Mouse (Mus musculus) intestine, embryonic 14.5 days (tissue): ENCODE results near the gene Ehd2. TPM values are rescaled to one million over a fixed set of nuclear protein-coding genes. Genes with fewer than 3 reads are reported as not detected.

Source experiments
- ATAC-seq: fragments of 200-750 bp; cut with Nextera tagmentation; replicated peaks from 2 replicates; pipeline ENCODE4 v1.8.0; 2017; ENCODE audit warnings: low read depth, moderate number of reproducible peaks, moderate TSS enrichment, moderate library complexity; ENCODE audit not compliant: low FRiP score, low TSS enrichment
- DNase-seq: peaks from one replicate; pipeline ENCODE4 v3.0.0-alpha.2; 2018; ENCODE audit warnings: low spot score
- H3K27ac ChIP-seq: fragments of 300-500 bp; sonication (generic); 2 replicates; pipeline ENCODE4 v1.5.1; 2014; ENCODE audit warnings: low read depth, mild to moderate bottlenecking, control low read depth
- H3K27me3 ChIP-seq: fragments of 300-500 bp; sonication (generic); replicated peaks from 2 replicates; pipeline ENCODE4 v1.6.1; 2014; ENCODE audit warnings: low read length, control low read depth; ENCODE audit not compliant: control insufficient read depth, insufficient read depth
- H3K36me3 ChIP-seq: fragments of 300-500 bp; sonication (generic); 2 replicates; pipeline ENCODE4 v1.6.1; 2014; ENCODE audit warnings: low read length, control low read depth; ENCODE audit not compliant: control insufficient read depth, insufficient read depth
- H3K4me1 ChIP-seq: fragments of 300-500 bp; sonication (generic); replicated peaks from 2 replicates; pipeline ENCODE4 v1.6.1; 2014; ENCODE audit warnings: low read length, control low read depth, mixed read lengths; ENCODE audit not compliant: control insufficient read depth, insufficient read depth
- H3K4me2 ChIP-seq: fragments of 300-500 bp; sonication (generic); 2 replicates; pipeline ENCODE4 v1.6.1; 2014; ENCODE audit warnings: low read length
- H3K4me3 ChIP-seq: fragments of 300-500 bp; sonication (generic); 2 replicates; pipeline ENCODE4 v1.5.1; 2014; ENCODE audit warnings: low read depth, low read length, control low read depth, mixed read lengths
- H3K9ac ChIP-seq: fragments of 300-500 bp; sonication (generic); 2 replicates; pipeline ENCODE4 v1.6.1; 2014; ENCODE audit warnings: mild to moderate bottlenecking, low read length
- H3K9me3 ChIP-seq: fragments of 300-500 bp; sonication (generic); 2 replicates; pipeline ENCODE4 v1.6.1; 2016; ENCODE audit warnings: low read length, control low read depth; ENCODE audit not compliant: control insufficient read depth
- WGBS: fragments of 180-500 bp; shearing (Covaris S2); extraction: QIAGEN DNeasy Blood & Tissue Kit; methylation state at CpG from one replicate; pipeline ENCODE4 v1.1.7; 2014; 5-methylcytosine and 5-hydroxymethylcytosine counted together
- polyA plus RNA-seq: library from polyadenylated mRNA; unstranded; fragments of >200 nt; fragmentation: Nextera tagmentation; extraction: Ambion mirVana; gene quantifications from 2 replicates; pipeline ENCODE4 v1.2.1, GENCODE M21; 2014

Ehd2 gene
- polyA plus RNA-seq, 1 experiment from 2014 or later = 38.6 TPM

DNA sequence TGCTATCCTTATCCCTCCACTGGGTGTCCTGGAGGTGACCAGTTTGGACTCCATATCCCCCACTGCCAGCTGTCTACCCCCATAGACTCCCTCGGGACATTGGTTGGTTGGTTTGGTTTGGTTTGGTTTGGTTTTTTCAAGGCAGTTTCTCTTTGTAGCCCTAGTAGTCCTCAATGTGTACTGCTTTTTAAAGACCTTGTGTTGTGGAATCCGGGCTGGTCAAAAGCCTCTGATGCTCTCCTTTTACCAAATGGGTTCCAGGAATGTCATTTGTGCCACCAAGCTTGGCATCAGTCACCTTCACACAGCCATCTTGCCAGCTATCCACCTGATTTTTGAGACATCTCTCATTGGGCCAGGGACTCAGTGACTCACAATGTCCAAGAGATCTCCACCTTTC is 52.6 kb downstream of the Ehd2 start:
- H3K4me1 ChIP-seq = no peaks in the 10 kb centered on the region
- H3K27ac ChIP-seq = no peak overlapping the region
- ATAC-seq = no peak
- DNase-seq = no peak
- H3K27me3 ChIP-seq = no peaks in the 10 kb centered on the region
- peaks cover 28% of the 10 kb centered on the region for H3K36me3 ChIP-seq
- H3K9me3 ChIP-seq = no peaks in the 10 kb centered on the region
- WGBS = 91% methylated on average over 2 of the region's 2 CpGs
- H3K4me3 ChIP-seq = no peak overlapping the region
- no peak overlapping the region for H3K9ac ChIP-seq
- no peak overlapping the region for H3K4me2 ChIP-seq

DNA sequence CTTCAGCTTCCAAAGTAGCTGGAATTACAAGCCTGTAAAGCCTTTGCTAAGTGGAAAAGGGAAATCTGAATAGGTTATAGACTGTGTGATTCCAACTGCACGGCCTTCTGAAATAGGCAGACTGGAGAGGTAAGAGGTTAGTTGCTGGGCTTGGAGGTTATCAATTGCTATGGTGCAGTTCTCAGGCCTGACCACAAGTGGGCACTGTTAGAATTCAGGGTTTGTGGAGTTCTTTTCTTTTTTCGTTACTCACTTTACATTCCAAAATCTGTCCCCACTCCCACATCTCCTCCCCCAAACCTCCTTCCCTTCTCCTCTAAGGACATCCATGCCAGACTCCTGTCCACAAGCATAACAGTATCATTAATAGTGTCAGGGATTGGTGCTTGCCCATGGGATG is 53.1 kb downstream of the Ehd2 start:
- ATAC-seq = no peak
- Histone ChIP-seq H3K9me3 (no peaks in the 10 kb centered on the region), H3K27ac (no peak overlapping the region), H3K4me1 (no peaks in the 10 kb centered on the region), H3K9ac (no peak overlapping the region), H3K4me2 (no peak overlapping the region), H3K27me3 (no peaks in the 10 kb centered on the region), H3K36me3 (peaks cover 23% of the 10 kb centered on the region), H3K4me3 (no peak overlapping the region)
- peak; percentile 64 for DNase-seq
- 32% methylated on average over 2 of the region's 2 CpGs for WGBS

DNA sequence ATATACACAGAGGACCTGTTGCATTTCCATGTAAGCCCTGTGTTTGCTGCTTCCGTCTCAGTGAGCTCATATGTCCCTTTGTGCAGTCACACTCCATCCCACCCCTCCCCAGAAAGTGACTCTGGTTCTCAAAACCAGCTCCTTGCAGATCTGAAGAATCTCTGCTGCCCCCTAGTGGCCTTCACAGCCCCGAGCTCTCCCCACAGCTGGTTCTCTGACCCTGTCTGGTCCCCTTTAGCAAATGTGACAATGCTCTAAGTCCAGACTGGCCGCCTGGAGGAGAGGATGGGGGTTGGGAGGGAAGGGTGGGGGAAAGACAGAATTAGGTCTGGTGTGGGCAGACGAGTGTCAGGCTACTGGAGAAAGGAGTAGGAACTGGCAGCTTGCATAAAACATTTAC is 55.2 kb downstream of the Ehd2 start:
- peak; percentile 26; the same call in 1 of the 2 replicates for ATAC-seq
- Histone ChIP-seq H3K4me2 (no peak overlapping the region), H3K27ac (no peak overlapping the region), H3K9me3 (no peaks in the 10 kb centered on the region), H3K36me3 (peaks cover 7% of the 10 kb centered on the region), H3K9ac (no peak overlapping the region), H3K4me3 (no peak overlapping the region), H3K4me1 (no peaks in the 10 kb centered on the region), H3K27me3 (no peaks in the 10 kb centered on the region)
- WGBS = 4% methylated on average over 4 of the region's 4 CpGs
- DNase-seq = peak; percentile 91

DNA sequence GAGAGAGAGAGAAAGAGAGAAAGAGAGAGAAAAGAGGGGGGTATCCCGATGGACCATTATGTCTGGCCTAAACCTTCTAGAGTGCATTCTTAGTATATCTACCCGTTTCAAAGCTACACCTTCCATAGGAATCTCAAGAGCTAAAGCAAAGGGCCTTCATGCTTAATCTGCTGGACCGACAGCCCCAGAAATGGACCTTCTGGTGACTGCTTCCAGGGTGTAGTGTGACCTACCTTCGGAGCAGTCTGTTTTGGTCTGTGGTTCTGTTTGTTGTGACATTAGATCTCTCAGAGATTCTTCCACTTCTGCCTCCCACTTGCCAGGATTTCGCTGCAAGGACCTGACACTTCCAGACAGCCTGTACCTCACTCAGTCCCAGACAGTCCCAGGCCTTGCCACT is 56.8 kb downstream of the Ehd2 start:
- H3K4me2 ChIP-seq = no peak overlapping the region
- H3K27me3 ChIP-seq = no peaks in the 10 kb centered on the region
- no peaks in the 10 kb centered on the region for H3K36me3 ChIP-seq
- no peak overlapping the region for H3K9ac ChIP-seq
- no peak overlapping the region for H3K27ac ChIP-seq
- ATAC-seq (no peak), DNase-seq (no peak)
- WGBS = 85% methylated on average over 5 of the region's 5 CpGs
- H3K4me3 ChIP-seq = no peak overlapping the region
- H3K9me3 ChIP-seq = no peaks in the 10 kb centered on the region
- no peaks in the 10 kb centered on the region for H3K4me1 ChIP-seq

DNA sequence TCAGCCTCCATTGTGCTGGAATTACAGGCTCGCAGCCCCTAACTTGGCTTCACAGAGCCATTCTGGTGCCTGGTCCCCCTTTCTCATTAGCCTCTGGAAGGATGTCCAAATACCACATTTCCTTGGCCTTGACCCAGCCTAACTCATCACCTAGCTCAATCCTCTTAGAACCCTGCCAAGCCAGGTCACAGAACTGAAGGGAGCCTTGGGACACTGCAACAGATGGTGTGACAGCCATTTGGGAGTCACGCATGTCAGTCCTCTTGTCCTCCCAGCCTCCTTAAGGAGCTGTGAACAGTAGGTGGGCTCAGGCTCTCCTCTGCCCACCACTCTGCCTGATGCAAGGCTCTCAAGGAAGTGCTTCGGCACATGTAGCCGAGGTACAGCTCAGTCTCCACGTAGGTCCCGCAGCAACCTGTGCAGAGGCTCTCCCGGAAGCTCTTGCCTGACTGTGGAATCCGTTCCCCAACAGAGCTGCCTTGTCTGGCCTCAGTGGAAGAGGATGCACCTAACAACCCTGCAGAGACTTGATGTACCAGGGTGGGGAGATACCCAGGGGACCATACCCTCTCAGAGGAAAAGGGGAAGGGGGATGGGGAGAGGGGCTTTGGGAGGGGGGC is 59.3 kb downstream of the Ehd2 start:
- H3K4me2 ChIP-seq = no peak overlapping the region
- no peaks in the 10 kb centered on the region for H3K9me3 ChIP-seq
- H3K36me3 ChIP-seq = no peaks in the 10 kb centered on the region
- 83% methylated on average over 8 of the region's 8 CpGs for WGBS
- no peak for ATAC-seq
- no peaks in the 10 kb centered on the region for H3K27me3 ChIP-seq
- no peak overlapping the region for H3K27ac ChIP-seq
- no peak overlapping the region for H3K9ac ChIP-seq
- DNase-seq = no peak
- H3K4me1 ChIP-seq = no peaks in the 10 kb centered on the region
- H3K4me3 ChIP-seq = no peak overlapping the region

DNA sequence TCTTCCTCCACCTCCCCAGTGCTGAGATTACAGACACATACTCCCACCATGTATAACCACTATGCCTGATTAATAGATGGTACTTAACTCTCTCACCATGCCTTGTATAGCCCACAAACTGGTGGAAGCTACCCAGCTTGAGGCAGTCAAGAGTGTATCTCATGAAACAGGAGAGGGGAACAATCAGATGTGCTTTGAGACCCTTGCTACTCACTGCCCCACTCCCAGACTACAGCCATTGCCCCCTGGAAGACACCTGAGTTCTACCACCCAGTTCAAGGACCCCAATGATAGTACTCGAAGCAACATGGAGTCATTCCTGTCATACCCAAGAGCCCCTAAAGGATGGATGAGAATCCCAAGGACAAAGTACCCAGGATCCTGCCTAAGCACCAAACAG is 60.8 kb downstream of the Ehd2 start:
- Histone ChIP-seq H3K4me1 (no peaks in the 10 kb centered on the region), H3K36me3 (no peaks in the 10 kb centered on the region), H3K27ac (no peak overlapping the region), H3K4me2 (no peak overlapping the region), H3K27me3 (no peaks in the 10 kb centered on the region), H3K9me3 (no peaks in the 10 kb centered on the region), H3K4me3 (no peak overlapping the region), H3K9ac (no peak overlapping the region)
- DNase-seq = no peak
- 81% methylated on average over 1 of the region's 1 CpGs for WGBS
- ATAC-seq = no peak

DNA sequence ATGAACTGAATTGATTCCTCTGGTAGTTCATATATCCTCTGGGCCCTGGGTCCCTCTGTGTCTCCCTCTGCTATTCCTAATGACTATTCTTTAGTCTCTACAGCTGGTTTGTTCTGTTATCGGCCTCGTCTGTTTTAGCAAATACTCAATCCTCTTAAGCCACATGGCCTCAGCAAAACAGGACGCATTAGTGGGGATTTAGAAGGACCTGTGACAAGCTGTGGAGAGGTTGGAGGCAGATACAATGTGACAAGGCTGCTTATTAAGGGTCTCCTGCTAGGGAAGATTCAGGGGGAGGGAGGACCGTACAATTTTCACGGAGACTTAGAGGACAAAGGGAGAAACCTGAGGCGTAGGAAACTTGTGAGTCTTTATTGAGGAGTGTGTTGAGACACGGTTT is 61.5 kb downstream of the Ehd2 start:
- ATAC-seq = no peak
- no peak overlapping the region for H3K4me3 ChIP-seq
- 80% methylated on average over 7 of the region's 7 CpGs for WGBS
- H3K9me3 ChIP-seq = no peaks in the 10 kb centered on the region
- no peak overlapping the region for H3K27ac ChIP-seq
- no peaks in the 10 kb centered on the region for H3K4me1 ChIP-seq
- DNase-seq = no peak
- no peak overlapping the region for H3K9ac ChIP-seq
- no peak overlapping the region for H3K4me2 ChIP-seq
- H3K36me3 ChIP-seq = no peaks in the 10 kb centered on the region
- no peaks in the 10 kb centered on the region for H3K27me3 ChIP-seq

DNA sequence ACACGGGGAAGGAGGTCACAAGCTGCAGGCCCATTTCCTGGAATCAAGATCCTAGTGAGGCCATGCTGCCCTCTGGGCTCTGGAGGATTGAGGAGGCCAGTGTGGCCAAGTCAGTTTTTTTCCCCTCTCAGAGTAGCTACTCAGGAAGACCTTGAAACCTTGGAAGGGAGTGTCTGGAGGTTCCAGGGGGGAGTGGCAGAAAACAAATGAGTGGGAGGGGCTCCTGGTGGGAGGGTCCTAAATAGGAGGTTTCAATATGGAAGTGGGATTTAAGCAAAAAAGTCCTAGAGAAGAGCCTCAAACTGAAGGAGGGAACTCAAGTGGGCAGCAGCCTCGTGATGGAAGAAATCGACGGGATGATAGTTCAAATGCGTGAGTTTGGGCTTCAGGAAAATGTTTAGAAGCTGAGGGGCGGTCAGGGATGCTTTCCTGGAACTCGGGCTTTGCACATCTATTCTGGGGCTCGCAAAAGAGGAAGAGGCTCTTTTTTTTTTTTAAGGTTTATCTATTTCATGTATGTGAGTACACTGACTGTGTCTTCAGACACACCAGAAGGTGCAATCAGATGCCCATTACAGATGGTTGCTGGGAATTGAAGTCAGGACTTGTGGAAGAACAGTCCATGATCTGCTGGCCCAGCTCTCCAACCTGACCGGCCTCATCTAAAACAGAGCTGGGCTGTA is 65.9 kb downstream of the Ehd2 start:
- Histone ChIP-seq H3K27ac (no peak overlapping the region), H3K9ac (no peak overlapping the region), H3K4me1 (no peaks in the 10 kb centered on the region), H3K9me3 (no peaks in the 10 kb centered on the region), H3K4me2 (no peak overlapping the region), H3K36me3 (no peaks in the 10 kb centered on the region), H3K27me3 (no peaks in the 10 kb centered on the region), H3K4me3 (no peak overlapping the region)
- ATAC-seq = no peak
- 75% methylated on average over 9 of the region's 9 CpGs for WGBS
- DNase-seq = no peak
